Mouse (Mus musculus): ENCODE data around the gene Kctd19.

The Kctd19 gene

GRCm38 (mm10) chr8:105422006-105422405, 8.7 kb upstream of the Kctd19 start:
- no peak for DNase-seq (ENCODE audit: low spot score)

DNA sequence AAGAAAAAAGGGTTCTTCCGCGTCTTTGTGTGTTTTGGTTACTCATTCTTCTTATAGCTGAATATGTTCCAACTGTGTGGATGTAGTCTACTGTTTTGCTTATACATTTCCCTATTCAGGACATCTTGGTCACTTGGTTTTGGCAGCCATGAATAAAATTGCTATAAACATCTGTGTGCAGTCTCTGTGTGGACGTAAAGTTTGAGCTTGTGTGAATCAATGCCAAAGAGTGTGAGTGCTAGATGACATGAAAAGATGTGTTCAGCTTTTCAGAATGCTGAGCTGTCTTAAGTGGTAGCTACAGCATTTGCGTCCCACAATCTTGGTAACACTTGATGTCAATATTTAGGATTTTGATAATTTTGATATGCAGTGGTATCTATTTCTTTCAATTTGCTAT, 6.5 kb upstream of the Kctd19 start:
- DNase-seq (ENCODE audit: low spot score), result no peak

DNA sequence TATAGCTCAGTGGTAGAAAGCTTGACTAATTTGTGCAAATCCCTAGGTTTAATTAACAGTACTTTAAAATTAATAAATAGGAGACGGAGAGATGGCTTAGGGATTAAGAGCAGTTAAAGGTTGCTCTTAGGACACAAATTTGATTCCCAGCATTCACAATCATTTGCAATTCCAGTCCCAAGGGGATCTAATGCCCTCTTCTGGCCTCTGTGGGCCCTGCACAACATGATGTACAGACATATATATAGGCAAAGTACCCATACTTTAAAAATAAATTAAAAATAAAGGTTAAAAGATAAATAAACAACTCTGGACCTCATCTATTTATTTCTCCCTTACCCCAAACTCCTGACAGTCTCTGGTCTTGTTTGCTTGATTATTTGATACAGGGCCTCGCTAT, 5.7 kb upstream of the Kctd19 start:
- no peak for DNase-seq (ENCODE audit: low spot score)

DNA sequence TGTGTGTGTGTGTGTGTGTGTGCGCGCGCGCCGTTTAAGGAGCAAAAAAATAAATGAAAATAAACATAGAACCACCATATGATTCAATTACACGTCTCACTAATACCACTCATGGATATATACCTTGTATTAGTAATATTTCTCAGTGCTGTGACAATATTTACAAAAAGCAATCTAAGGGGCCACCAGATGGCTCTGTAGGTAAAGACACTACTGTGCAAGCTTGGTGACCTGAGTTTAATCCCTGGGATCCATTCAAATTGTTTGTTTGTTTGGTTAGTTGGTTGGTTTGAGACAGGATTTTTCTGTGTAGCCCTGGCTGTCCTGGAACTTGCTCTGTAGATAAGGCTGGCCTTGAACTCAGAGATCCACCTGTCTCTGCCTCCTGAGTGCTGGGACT, 3.4 kb downstream of the Kctd19 start:
- DNase-seq (ENCODE audit: low spot score), result no peak

GRCm38 (mm10) chr8:105408331-105408730, 5.0 kb downstream of the Kctd19 start:
- no peak for DNase-seq (ENCODE audit: low spot score)

GRCm38 (mm10) chr8:105406416-105406815, 6.9 kb downstream of the Kctd19 start:
- DNase-seq (ENCODE audit: low spot score), result peak; percentile 20

DNA sequence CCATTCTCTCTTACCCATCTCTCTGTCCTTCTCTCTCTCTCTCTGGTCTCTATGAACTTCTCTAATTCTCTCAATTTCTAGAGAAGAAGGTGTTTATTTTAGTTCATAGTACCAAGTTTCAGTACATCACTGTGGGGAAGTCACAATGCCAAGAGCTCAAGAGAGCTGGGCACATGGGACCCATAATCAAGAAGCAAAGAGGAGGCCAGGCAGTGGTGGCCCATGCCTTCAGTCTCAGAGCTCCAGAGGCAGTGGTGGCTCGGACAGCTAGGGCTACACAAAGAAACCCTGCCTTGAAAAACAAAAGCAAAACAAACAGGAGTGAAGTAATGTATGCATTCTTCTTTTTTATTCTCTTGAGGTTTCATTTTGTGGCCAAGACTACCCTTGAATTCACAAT, 8.8 kb downstream of the Kctd19 start:
- DNase-seq (ENCODE audit: low spot score), result no peak

DNA sequence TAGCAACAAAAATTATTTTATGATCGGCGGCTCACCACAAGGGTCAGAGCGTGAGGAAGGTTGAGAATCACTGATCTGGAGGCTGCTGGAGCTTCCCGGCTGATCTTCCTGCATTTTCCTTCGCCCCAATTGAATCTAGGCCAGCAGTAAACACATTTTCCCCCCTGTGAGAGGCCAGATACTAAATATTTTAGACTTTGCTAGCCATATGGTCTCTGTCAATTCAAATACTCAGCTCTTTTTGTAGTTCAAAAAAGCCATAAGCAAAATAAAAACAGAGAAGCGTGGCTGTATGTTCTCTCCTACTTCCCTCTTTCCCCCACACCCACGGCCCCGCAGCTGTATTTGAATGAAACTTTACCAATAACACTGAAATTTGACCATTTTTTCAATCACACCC, 9.8 kb downstream of the Kctd19 start:
- no peak for DNase-seq (ENCODE audit: low spot score)

GRCm38 (mm10) chr8:105400016-105400415, 13.3 kb downstream of the Kctd19 start:
- DNase-seq (ENCODE audit: low spot score), result no peak

GRCm38 (mm10) chr8:105397747-105398146, 15.6 kb downstream of the Kctd19 start:
- peak; percentile 46 for DNase-seq (ENCODE audit: low spot score)

DNA sequence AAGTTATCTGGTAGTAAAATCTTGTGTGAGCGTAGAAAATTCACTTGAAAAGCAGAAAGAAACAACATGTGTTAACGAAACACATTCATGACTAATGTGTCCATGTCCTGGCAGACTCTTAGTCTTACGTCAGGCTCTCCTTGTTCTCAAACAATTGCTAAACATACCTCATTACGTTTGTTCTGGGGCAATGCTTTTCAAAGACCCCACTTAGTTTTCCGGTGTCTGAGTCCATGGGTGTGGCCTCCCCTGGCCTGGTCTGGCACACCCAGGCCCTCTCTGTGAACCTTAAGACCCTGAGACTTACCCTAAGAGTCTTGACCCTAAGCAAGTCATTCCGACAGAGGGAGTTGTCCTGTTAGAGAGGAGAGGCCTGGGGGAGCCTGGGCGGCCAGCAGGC, 19.4 kb downstream of the Kctd19 start:
- DNase-seq (ENCODE audit: low spot score), result no peak

- DNase-seq (ENCODE audit: low spot score), result no peak
Measured at GRCm38 (mm10) chr8:105393089-105393787, 20.1 kb downstream of the Kctd19 start.

DNA sequence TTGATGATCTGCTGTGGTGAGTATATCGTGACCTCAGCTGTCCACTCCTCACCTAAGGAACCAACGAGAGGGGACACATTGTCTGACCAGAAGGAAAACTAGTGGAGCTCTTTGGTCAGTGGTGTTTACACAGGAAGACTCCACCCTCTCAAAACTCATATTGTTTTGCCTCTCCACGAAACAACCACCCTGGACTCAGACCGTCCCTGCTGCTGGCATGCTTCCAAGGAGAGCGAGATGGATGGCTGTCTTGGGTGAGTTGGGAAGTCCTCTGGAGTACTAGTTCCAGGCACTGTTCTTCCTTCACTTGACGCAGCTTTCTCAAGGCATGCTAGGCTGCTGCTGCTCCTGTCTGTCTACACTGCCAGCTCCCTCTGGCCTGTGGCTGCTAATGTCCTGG, 24.2 kb downstream of the Kctd19 start:
- no peak for DNase-seq (ENCODE audit: low spot score)

- no peak for DNase-seq (ENCODE audit: low spot score)
Measured at GRCm38 (mm10) chr8:105387151-105387550, 26.2 kb downstream of the Kctd19 start.

- DNase-seq (ENCODE audit: low spot score), result no peak
Measured at GRCm38 (mm10) chr8:105384070-105384469, 29.2 kb downstream of the Kctd19 start.

DNA sequence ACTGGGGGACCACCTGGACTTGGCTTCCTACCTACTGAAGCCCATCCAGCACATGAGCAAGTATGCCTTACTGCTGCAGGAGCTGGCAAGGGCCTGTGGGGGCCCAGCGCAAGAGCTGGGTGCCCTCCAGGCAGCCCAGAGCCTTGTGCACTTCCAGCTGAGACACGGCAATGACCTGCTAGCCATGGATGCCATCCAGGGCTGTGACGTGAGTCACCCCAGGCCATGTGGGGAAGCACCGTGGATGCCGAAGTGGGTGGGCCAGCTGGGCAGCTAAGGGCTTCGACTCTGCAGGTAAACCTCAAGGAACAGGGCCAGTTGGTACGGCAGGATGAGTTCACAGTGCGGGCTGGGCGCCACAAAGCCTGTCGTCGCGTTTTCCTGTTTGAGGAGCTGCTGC, 33.0 kb downstream of the Kctd19 start:
- no peak for DNase-seq (ENCODE audit: low spot score)

- peak; percentile 73 for DNase-seq (ENCODE audit: low spot score)
Measured at GRCm38 (mm10) chr8:105378673-105379072, 34.6 kb downstream of the Kctd19 start.

GRCm38 (mm10) chr8:105374513-105374966, 38.8 kb downstream of the Kctd19 start:
- no peak for DNase-seq (ENCODE audit: low spot score)

DNA sequence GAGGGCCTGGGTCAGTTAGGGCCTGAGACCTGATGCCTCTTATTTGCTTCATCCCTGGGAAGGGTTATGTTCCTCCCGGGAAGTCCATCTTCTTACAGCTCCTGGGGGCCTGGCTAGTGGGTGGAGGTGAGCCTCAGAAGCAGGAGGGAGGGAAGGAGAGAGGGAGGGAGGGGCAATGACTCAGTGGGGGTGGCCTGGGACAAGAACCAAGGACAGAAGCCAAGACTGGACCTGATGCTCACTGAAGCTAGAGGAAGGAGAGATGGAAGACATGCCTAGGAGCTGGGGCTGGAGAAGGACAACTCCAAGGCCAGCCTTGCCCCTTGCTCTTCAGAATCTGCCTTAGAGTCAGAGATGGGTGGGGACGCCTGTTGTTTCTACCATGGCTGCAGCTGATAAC, 40.3 kb downstream of the Kctd19 start, which contains the start of gene Plekhg4:
TSS of gene Plekhg4 (plus strand) at position 243 of the 400 bp plus-strand sequence.
- no peak for DNase-seq (ENCODE audit: low spot score)

DNA sequence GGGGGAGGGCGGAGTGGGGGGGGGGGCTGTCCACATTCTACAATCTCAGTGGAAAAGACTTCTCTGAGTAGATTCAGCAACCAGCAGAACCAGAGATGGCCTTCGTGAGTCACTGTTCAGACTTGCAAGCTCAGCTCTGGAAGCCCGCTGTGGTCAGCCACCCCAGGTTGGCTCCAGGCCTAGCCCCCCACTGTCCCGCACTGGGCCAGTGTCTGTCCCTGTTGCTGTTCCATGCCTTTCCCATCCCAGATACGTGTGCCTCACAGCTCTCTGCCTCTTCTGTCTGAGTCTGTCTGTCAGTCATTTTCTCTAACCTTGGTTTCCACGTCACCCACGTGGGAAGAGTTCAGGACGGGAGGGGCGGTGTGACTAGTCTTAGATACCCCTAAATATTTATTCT, 40.8 kb downstream of the Kctd19 start:
- no peak for DNase-seq (ENCODE audit: low spot score)

- DNase-seq (ENCODE audit: low spot score), result no peak
Measured at GRCm38 (mm10) chr8:105367107-105367506, 46.2 kb downstream of the Kctd19 start.

GRCm38 (mm10) chr8:105361751-105362702, 51.3 kb downstream of the Kctd19 start:
- DNase-seq (ENCODE audit: low spot score), result no peak

GRCm38 (mm10) chr8:105359646-105360045, 53.7 kb downstream of the Kctd19 start:
- no peak for DNase-seq (ENCODE audit: low spot score)
